Mouse (Mus musculus) limb, embryonic 13.5 days (tissue): Measurements from ENCODE around the gene Tfg. TPM values are rescaled to one million over a fixed set of nuclear protein-coding genes. Genes with fewer than 3 reads are reported as not detected.

ENCODE experiments used
- ATAC-seq: fragments of 200-750 bp; cut with Nextera tagmentation; 2 replicates; pipeline ENCODE4 v1.8.0; 2017; ENCODE audit warnings: low read depth, moderate number of reproducible peaks, moderate TSS enrichment; ENCODE audit not compliant: low FRiP score
- H3K27ac ChIP-seq: fragments of 300-500 bp; sonication (generic); 2 replicates; pipeline ENCODE4 v1.5.1; 2015; ENCODE audit warnings: inconsistent platforms, mild to moderate bottlenecking, moderate library complexity
- H3K27me3 ChIP-seq: fragments of 300-500 bp; sonication (generic); 2 replicates; pipeline ENCODE4 v1.6.1; 2015; ENCODE audit warnings: mild to moderate bottlenecking, inconsistent platforms
- H3K36me3 ChIP-seq: fragments of 300-500 bp; sonication (generic); 2 replicates; pipeline ENCODE4 v1.6.1; 2015; ENCODE audit warnings: inconsistent platforms, mild to moderate bottlenecking, moderate library complexity
- H3K4me1 ChIP-seq: fragments of 300-500 bp; sonication (generic); 2 replicates; pipeline ENCODE4 v1.6.1; 2015; ENCODE audit warnings: inconsistent platforms
- H3K4me2 ChIP-seq: fragments of 300-500 bp; sonication (generic); replicated peaks from 2 replicates; pipeline ENCODE4 v1.6.1; 2015; ENCODE audit warnings: inconsistent platforms, mild to moderate bottlenecking, moderate library complexity
- H3K4me3 ChIP-seq: fragments of 300-500 bp; sonication (generic); 2 replicates; pipeline ENCODE4 v1.5.1; 2015; ENCODE audit warnings: moderate library complexity, mild to moderate bottlenecking, inconsistent platforms
- H3K9ac ChIP-seq: fragments of 300-500 bp; sonication (generic); 2 replicates; pipeline ENCODE4 v1.6.1; 2015; ENCODE audit warnings: mild to moderate bottlenecking, inconsistent platforms
- H3K9me3 ChIP-seq: fragments of 300-500 bp; sonication (generic); 2 replicates; pipeline ENCODE4 v1.6.1; 2016; ENCODE audit warnings: inconsistent platforms
- WGBS: fragments of 180-500 bp; shearing (Covaris S2); methylation state at CpG from one replicate; pipeline ENCODE4 v1.1.7; 2015; 5-methylcytosine and 5-hydroxymethylcytosine counted together
- polyA plus RNA-seq: library from polyadenylated mRNA; unstranded; fragments of >200 nt; fragmentation: Nextera tagmentation; extraction: Ambion mirVana; gene quantifications from 2 replicates; pipeline ENCODE4 v1.2.1, GENCODE M21; 2015

Gene Tfg
- polyA plus RNA-seq, 1 experiment from 2014 or later = 158 TPM

- no peaks in the 10 kb centered on the region for H3K4me1 ChIP-seq
- WGBS = 91% methylated on average over 5 of the region's 5 CpGs
- H3K9me3 ChIP-seq = no peaks in the 10 kb centered on the region
- H3K27me3 ChIP-seq = no peaks in the 10 kb centered on the region
- no peak for ATAC-seq
- no peak overlapping the region for H3K4me2 ChIP-seq
- H3K4me3 ChIP-seq = no peak overlapping the region
- no peak overlapping the region for H3K9ac ChIP-seq
- no peak overlapping the region for H3K27ac ChIP-seq
- H3K36me3 ChIP-seq = peaks cover 48% of the 10 kb centered on the region
Observed at GRCm38 (mm10) chr16:56686747-56687146, 30.5 kb downstream of the Tfg start.

GRCm38 (mm10) chr16:56681010-56681645 is 36.1 kb downstream of the Tfg start:
- H3K4me3 ChIP-seq = no peak overlapping the region
- no peaks in the 10 kb centered on the region for H3K27me3 ChIP-seq
- no peak for ATAC-seq
- H3K27ac ChIP-seq = no peak overlapping the region
- WGBS = 84% methylated on average over 8 of the region's 8 CpGs
- no peak overlapping the region for H3K9ac ChIP-seq
- no peak overlapping the region for H3K4me2 ChIP-seq
- no peaks in the 10 kb centered on the region for H3K9me3 ChIP-seq
- H3K36me3 ChIP-seq = peaks cover 16% of the 10 kb centered on the region
- no peaks in the 10 kb centered on the region for H3K4me1 ChIP-seq

- ATAC-seq = peak; percentile 48; the same call in 1 of the 2 replicates
- H3K9ac ChIP-seq = no peak overlapping the region
- WGBS = 74% methylated on average over 4 of the region's 4 CpGs
Observed at GRCm38 (mm10) chr16:56677146-56677545, 40.1 kb downstream of the Tfg start.

GRCm38 (mm10) chr16:56673420-56673819 is 43.8 kb downstream of the Tfg start:
- Histone ChIP-seq H3K27ac (no peak overlapping the region), H3K36me3 (no peaks in the 10 kb centered on the region), H3K4me2 (no peak overlapping the region), H3K4me3 (no peak overlapping the region), H3K9ac (no peak overlapping the region), H3K27me3 (no peaks in the 10 kb centered on the region), H3K4me1 (peaks cover 10% of the 10 kb centered on the region; the same call in 1 of the 2 replicates), H3K9me3 (no peaks in the 10 kb centered on the region)
- no peak for ATAC-seq
- 84% methylated on average over 2 of the region's 2 CpGs for WGBS

More at GRCm38 (mm10) chr16:56677146-56677545, 40.1 kb downstream of the Tfg start:
- Histone ChIP-seq H3K9me3 (no peaks in the 10 kb centered on the region), H3K4me1 (no peaks in the 10 kb centered on the region), H3K36me3 (no peaks in the 10 kb centered on the region), H3K27ac (no peak overlapping the region), H3K27me3 (no peaks in the 10 kb centered on the region), H3K4me3 (no peak overlapping the region), H3K4me2 (no peak overlapping the region)

- no peaks in the 10 kb centered on the region for H3K9me3 ChIP-seq
- ATAC-seq = no peak
- 82% methylated on average over 8 of the region's 8 CpGs for WGBS
- H3K4me1 ChIP-seq = peaks cover 26% of the 10 kb centered on the region
- H3K27me3 ChIP-seq = no peaks in the 10 kb centered on the region
- H3K4me2 ChIP-seq = no peak overlapping the region
- H3K9ac ChIP-seq = no peak overlapping the region
- no peak overlapping the region for H3K27ac ChIP-seq
- H3K36me3 ChIP-seq = no peaks in the 10 kb centered on the region
- no peak overlapping the region for H3K4me3 ChIP-seq
Observed at GRCm38 (mm10) chr16:56670941-56671340, 46.3 kb downstream of the Tfg start.

GRCm38 (mm10) chr16:56669520-56669919 is 47.7 kb downstream of the Tfg start:
- no peak overlapping the region for H3K27ac ChIP-seq
- H3K4me2 ChIP-seq = no peak overlapping the region
- 67% methylated on average over 5 of the region's 5 CpGs for WGBS
- peaks cover 29% of the 10 kb centered on the region for H3K4me1 ChIP-seq
- no peak overlapping the region for H3K9ac ChIP-seq
- no peak overlapping the region for H3K4me3 ChIP-seq
- H3K9me3 ChIP-seq = no peaks in the 10 kb centered on the region
- no peaks in the 10 kb centered on the region for H3K27me3 ChIP-seq
- no peak for ATAC-seq
- no peaks in the 10 kb centered on the region for H3K36me3 ChIP-seq

- H3K27ac ChIP-seq = no peak overlapping the region
Observed at GRCm38 (mm10) chr16:56658866-56659265, 58.4 kb downstream of the Tfg start.

GRCm38 (mm10) chr16:56655193-56655910 is 61.9 kb downstream of the Tfg start:
- no peak overlapping the region for H3K27ac ChIP-seq
- peak overlapping the region; percentile 34 for H3K4me2 ChIP-seq
- H3K4me3 ChIP-seq = no peak overlapping the region
- H3K9me3 ChIP-seq = no peaks in the 10 kb centered on the region
- H3K36me3 ChIP-seq = no peaks in the 10 kb centered on the region
- no peaks in the 10 kb centered on the region for H3K27me3 ChIP-seq
- no peak for ATAC-seq
- 71% methylated on average over 12 of the region's 12 CpGs for WGBS
- no peak overlapping the region for H3K9ac ChIP-seq
- H3K4me1 ChIP-seq = peaks cover 3% of the 10 kb centered on the region; the same call in 1 of the 2 replicates

More at GRCm38 (mm10) chr16:56658866-56659265, 58.4 kb downstream of the Tfg start:
- Histone ChIP-seq H3K36me3 (no peaks in the 10 kb centered on the region), H3K4me1 (peaks cover 3% of the 10 kb centered on the region; the same call in 1 of the 2 replicates), H3K9me3 (no peaks in the 10 kb centered on the region), H3K4me2 (no peak overlapping the region), H3K4me3 (no peak overlapping the region), H3K27me3 (no peaks in the 10 kb centered on the region), H3K9ac (no peak overlapping the region)
- no peak for ATAC-seq

- no peak overlapping the region for H3K27ac ChIP-seq
Observed at GRCm38 (mm10) chr16:56646382-56647172, 70.7 kb downstream of the Tfg start.

GRCm38 (mm10) chr16:56645251-56645650 is 72.0 kb downstream of the Tfg start:
- Histone ChIP-seq H3K27me3 (no peaks in the 10 kb centered on the region), H3K4me3 (no peak overlapping the region), H3K9me3 (no peaks in the 10 kb centered on the region), H3K4me1 (no peaks in the 10 kb centered on the region; the same call in 1 of the 2 replicates), H3K4me2 (no peak overlapping the region), H3K9ac (no peak overlapping the region), H3K36me3 (no peaks in the 10 kb centered on the region), H3K27ac (no peak overlapping the region)
- 19% methylated on average over 2 of the region's 2 CpGs for WGBS
- ATAC-seq = no peak

More at GRCm38 (mm10) chr16:56646382-56647172, 70.7 kb downstream of the Tfg start:
- Histone ChIP-seq H3K27me3 (no peaks in the 10 kb centered on the region), H3K4me2 (no peak overlapping the region), H3K36me3 (no peaks in the 10 kb centered on the region), H3K9ac (no peak overlapping the region), H3K4me3 (no peak overlapping the region), H3K9me3 (no peaks in the 10 kb centered on the region), H3K4me1 (no peaks in the 10 kb centered on the region; the same call in 1 of the 2 replicates)
- 54% methylated on average over 7 of the region's 7 CpGs for WGBS
- ATAC-seq = no peak
